Mouse (Mus musculus): ENCODE data around the gene P4ha2. TPM values are rescaled to one million over a fixed set of nuclear protein-coding genes. Genes with fewer than 3 reads are reported as not detected.

Gene P4ha2
- total and polyA plus RNA-seq, 3 experiments = 0.22 TPM; not detected in 2

- Histone ChIP-seq H3K9me3 (replicated peaks) (no peaks in the 10 kb centered on the region), H3K27me3 (ENCODE audit: insufficient read depth, low read length) (peaks cover 7% of the 10 kb centered on the region; the same call in 1 of the 2 replicates), H3K36me3 (replicated peaks) (no peaks in the 10 kb centered on the region), H3K4me3 (ENCODE audit: low read depth, low read length) (no peak overlapping the region), H3K4me1 (ENCODE audit: insufficient read depth, low read depth, low read length) (peaks cover 16% of the 10 kb centered on the region; the same call in 1 of the 2 replicates)
- ATAC-seq (ENCODE audit: extremely low read depth, insufficient number of reproducible peaks, low FRiP score, poor library complexity, severe bottlenecking) (no peak), DNase-seq (ENCODE audit: low spot score) (no peak)
- peak; percentile 20; the same call in 1 of the 2 replicates for TF ChIP-seq CTCF (IDR thresholded peaks at IDR 0.05; ENCODE audit: low read depth, low read length)
- no peak for TF ChIP-seq TAL1 (conservative IDR thresholded peaks at IDR 0.05; ENCODE audit: low read depth, low read length)
- TF ChIP-seq GATA1 (IDR thresholded peaks at IDR 0.05; ENCODE audit: borderline replicate concordance, low read length) = no peak
- TF ChIP-seq POLR2AphosphoS5 (IDR thresholded peaks at IDR 0.05; ENCODE audit: insufficient replicate concordance, low read depth, low read length) = no peak
Measured at GRCm38 (mm10) chr11:54093000-54093399, 6.9 kb upstream of the P4ha2 start.

- DNase-seq (ENCODE audit: low spot score) (no peak), ATAC-seq (ENCODE audit: extremely low read depth, insufficient number of reproducible peaks, low FRiP score, poor library complexity, severe bottlenecking) (no peak)
- Histone ChIP-seq H3K9me3 (replicated peaks) (no peaks in the 10 kb centered on the region), H3K4me1 (ENCODE audit: insufficient read depth, low read depth, low read length) (no peaks in the 10 kb centered on the region), H3K4me3 (ENCODE audit: low read depth, low read length) (no peak overlapping the region), H3K27me3 (ENCODE audit: insufficient read depth, low read length) (peaks cover 21% of the 10 kb centered on the region; the same call in 1 of the 2 replicates), H3K36me3 (replicated peaks) (no peaks in the 10 kb centered on the region)
- no peak for TF ChIP-seq POLR2AphosphoS5 (IDR thresholded peaks at IDR 0.05; ENCODE audit: insufficient replicate concordance, low read depth, low read length)
- no peak for TF ChIP-seq TAL1 (conservative IDR thresholded peaks at IDR 0.05; ENCODE audit: low read depth, low read length)
- no peak for TF ChIP-seq GATA2 (IDR thresholded peaks at IDR 0.05; ENCODE audit: borderline replicate concordance, low read depth, low read length)
- no peak for TF ChIP-seq GATA1 (IDR thresholded peaks at IDR 0.05; ENCODE audit: borderline replicate concordance, low read length)
- TF ChIP-seq CTCF (IDR thresholded peaks at IDR 0.05; ENCODE audit: low read depth, low read length) = no peak
Measured at GRCm38 (mm10) chr11:54100692-54101591, 1.0 kb downstream of the P4ha2 start.

- Histone ChIP-seq H3K36me3 (replicated peaks) (no peaks in the 10 kb centered on the region), H3K27me3 (ENCODE audit: insufficient read depth, low read length) (peaks cover 22% of the 10 kb centered on the region; the same call in 1 of the 2 replicates), H3K4me1 (ENCODE audit: insufficient read depth, low read depth, low read length) (no peaks in the 10 kb centered on the region), H3K4me3 (ENCODE audit: low read depth, low read length) (no peak overlapping the region), H3K9me3 (replicated peaks) (no peaks in the 10 kb centered on the region)
- ATAC-seq (ENCODE audit: extremely low read depth, insufficient number of reproducible peaks, low FRiP score, poor library complexity, severe bottlenecking) (no peak), DNase-seq (ENCODE audit: low spot score) (no peak)
- TF ChIP-seq POLR2AphosphoS5 (IDR thresholded peaks at IDR 0.05; ENCODE audit: insufficient replicate concordance, low read depth, low read length) = no peak
- no peak for TF ChIP-seq CTCF (IDR thresholded peaks at IDR 0.05; ENCODE audit: low read depth, low read length)
- no peak for TF ChIP-seq GATA1 (IDR thresholded peaks at IDR 0.05; ENCODE audit: borderline replicate concordance, low read length)
- TF ChIP-seq TAL1 (conservative IDR thresholded peaks at IDR 0.05; ENCODE audit: low read depth, low read length) = no peak
- TF ChIP-seq GATA2 (IDR thresholded peaks at IDR 0.05; ENCODE audit: borderline replicate concordance, low read depth, low read length) = no peak
Measured at GRCm38 (mm10) chr11:54101701-54102100, 1.8 kb downstream of the P4ha2 start.

GRCm38 (mm10) chr11:54102706-54103449 is 3.0 kb downstream of the P4ha2 start:
- no peaks in the 10 kb centered on the region for H3K36me3 ChIP-seq (replicated peaks)
- TF ChIP-seq TAL1 (conservative IDR thresholded peaks at IDR 0.05; ENCODE audit: low read depth, low read length) (no peak), POLR2AphosphoS5 (IDR thresholded peaks at IDR 0.05; ENCODE audit: insufficient replicate concordance, low read depth, low read length) (no peak), GATA2 (IDR thresholded peaks at IDR 0.05; ENCODE audit: borderline replicate concordance, low read depth, low read length) (no peak), CTCF (IDR thresholded peaks at IDR 0.05; ENCODE audit: low read depth, low read length) (no peak), GATA1 (IDR thresholded peaks at IDR 0.05; ENCODE audit: borderline replicate concordance, low read length) (no peak)
- DNase-seq (ENCODE audit: low spot score) = no peak
- H3K4me1 ChIP-seq (ENCODE audit: insufficient read depth, low read depth, low read length) = no peaks in the 10 kb centered on the region
- ATAC-seq (ENCODE audit: extremely low read depth, insufficient number of reproducible peaks, low FRiP score, poor library complexity, severe bottlenecking) = no peak
- no peak overlapping the region for H3K4me3 ChIP-seq (ENCODE audit: low read depth, low read length)
- peaks cover 27% of the 10 kb centered on the region; the same call in 1 of the 2 replicates for H3K27me3 ChIP-seq (ENCODE audit: insufficient read depth, low read length)
- no peaks in the 10 kb centered on the region for H3K9me3 ChIP-seq (replicated peaks)

GRCm38 (mm10) chr11:54105011-54105410 is 5.1 kb downstream of the P4ha2 start:
- Histone ChIP-seq H3K36me3 (replicated peaks) (no peaks in the 10 kb centered on the region), H3K9me3 (replicated peaks) (no peaks in the 10 kb centered on the region), H3K27me3 (ENCODE audit: insufficient read depth, low read length) (peaks cover 32% of the 10 kb centered on the region; the same call in 1 of the 2 replicates), H3K4me1 (ENCODE audit: insufficient read depth, low read depth, low read length) (no peaks in the 10 kb centered on the region), H3K4me3 (ENCODE audit: low read depth, low read length) (no peak overlapping the region)
- no peak for ATAC-seq (ENCODE audit: extremely low read depth, insufficient number of reproducible peaks, low FRiP score, poor library complexity, severe bottlenecking)
- DNase-seq (ENCODE audit: low spot score) = no peak
- TF ChIP-seq CTCF (IDR thresholded peaks at IDR 0.05; ENCODE audit: low read depth, low read length) (no peak), GATA2 (IDR thresholded peaks at IDR 0.05; ENCODE audit: borderline replicate concordance, low read depth, low read length) (no peak), GATA1 (IDR thresholded peaks at IDR 0.05; ENCODE audit: borderline replicate concordance, low read length) (no peak), POLR2AphosphoS5 (IDR thresholded peaks at IDR 0.05; ENCODE audit: insufficient replicate concordance, low read depth, low read length) (no peak), TAL1 (conservative IDR thresholded peaks at IDR 0.05; ENCODE audit: low read depth, low read length) (no peak)

- H3K4me3 ChIP-seq (ENCODE audit: low read depth, low read length) = no peak overlapping the region
- peaks cover 17% of the 10 kb centered on the region; the same call in 1 of the 2 replicates for H3K27me3 ChIP-seq (ENCODE audit: insufficient read depth, low read length)
Measured at GRCm38 (mm10) chr11:54106676-54107075, 6.8 kb downstream of the P4ha2 start.

More at GRCm38 (mm10) chr11:54106676-54107075, 6.8 kb downstream of the P4ha2 start:
- no peaks in the 10 kb centered on the region for H3K9me3 ChIP-seq (replicated peaks)
- TF ChIP-seq POLR2AphosphoS5 (IDR thresholded peaks at IDR 0.05; ENCODE audit: insufficient replicate concordance, low read depth, low read length) = no peak
- TF ChIP-seq TAL1 (conservative IDR thresholded peaks at IDR 0.05; ENCODE audit: low read depth, low read length) = no peak
- no peak for TF ChIP-seq GATA2 (IDR thresholded peaks at IDR 0.05; ENCODE audit: borderline replicate concordance, low read depth, low read length)
- DNase-seq (ENCODE audit: low spot score) (no peak), ATAC-seq (ENCODE audit: extremely low read depth, insufficient number of reproducible peaks, low FRiP score, poor library complexity, severe bottlenecking) (no peak)
- H3K36me3 ChIP-seq (replicated peaks) = no peaks in the 10 kb centered on the region
- no peaks in the 10 kb centered on the region for H3K4me1 ChIP-seq (ENCODE audit: insufficient read depth, low read depth, low read length)
